Mouse (Mus musculus): ENCODE measurements around the gene Fgfr2.

Gene Fgfr2

DNA sequence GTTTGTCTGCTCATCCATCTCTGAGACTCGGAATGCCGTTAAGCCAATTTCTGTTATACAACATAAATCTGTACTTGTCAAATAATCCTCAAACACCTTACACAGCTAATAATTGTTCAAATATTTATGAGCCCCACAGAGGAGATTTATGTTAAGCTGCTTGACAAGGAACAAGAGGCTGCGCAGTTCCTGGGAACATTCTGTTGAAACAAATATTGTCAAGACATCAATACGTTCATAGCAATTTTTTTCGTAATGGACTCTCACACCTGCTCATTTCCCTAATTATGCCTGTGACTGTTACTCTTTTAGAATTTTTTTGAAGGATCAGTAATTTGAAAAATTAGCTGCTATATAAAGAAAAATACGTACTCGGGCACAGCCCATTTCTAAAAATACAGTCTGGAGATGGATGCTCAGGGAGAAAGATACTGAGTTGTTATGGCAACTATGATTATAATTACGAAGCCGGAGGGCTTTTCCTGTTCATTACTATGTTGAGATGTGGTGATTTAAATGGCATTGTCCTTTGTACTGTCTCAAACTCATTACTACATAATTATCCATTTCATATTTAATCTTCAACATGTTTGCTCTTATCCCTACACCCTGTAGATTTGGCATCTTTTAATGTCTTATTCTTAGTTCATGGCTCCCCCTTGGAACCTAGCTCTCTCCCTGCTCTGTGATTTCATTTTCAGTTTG is 964.7 kb downstream of the Fgfr2 start:
- DNase-seq (ENCODE audit: low read depth): no peak

DNA sequence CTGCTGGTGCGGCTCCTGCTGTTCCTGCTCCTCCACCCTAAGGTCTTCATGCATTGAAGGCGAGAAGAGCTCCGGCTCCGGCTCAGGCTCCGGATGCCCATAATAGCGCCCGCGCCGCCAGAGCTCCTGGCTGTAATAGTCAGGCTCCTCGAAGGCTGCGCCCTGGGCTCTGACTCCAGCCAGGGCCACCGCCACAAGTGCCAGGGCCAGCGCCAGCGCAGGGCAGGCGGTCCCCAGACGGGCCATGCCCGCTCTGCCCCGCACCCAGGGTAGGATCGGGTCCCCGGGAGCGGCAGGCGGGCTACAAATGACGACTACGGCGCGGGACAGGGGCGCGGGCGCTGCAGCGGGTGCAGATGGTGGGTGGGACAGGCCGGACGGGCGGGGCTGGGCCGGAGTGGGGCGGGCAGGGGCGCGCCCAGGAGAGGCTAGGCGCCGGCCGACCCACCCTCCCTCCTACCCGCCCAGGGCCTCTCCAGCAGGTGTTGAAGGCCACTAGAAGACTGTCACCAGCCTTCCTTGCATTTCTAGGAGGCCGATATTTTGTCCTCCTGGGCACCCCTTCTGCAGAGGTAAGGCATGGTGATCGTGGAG is 968.7 kb downstream of the Fgfr2 start, which contains the start of gene Cpxm2:
Gene Cpxm2 (minus strand): TSS at position 372 of the 594 bp plus-strand sequence.
- DNase-seq (ENCODE audit: low read depth): no peak

DNA sequence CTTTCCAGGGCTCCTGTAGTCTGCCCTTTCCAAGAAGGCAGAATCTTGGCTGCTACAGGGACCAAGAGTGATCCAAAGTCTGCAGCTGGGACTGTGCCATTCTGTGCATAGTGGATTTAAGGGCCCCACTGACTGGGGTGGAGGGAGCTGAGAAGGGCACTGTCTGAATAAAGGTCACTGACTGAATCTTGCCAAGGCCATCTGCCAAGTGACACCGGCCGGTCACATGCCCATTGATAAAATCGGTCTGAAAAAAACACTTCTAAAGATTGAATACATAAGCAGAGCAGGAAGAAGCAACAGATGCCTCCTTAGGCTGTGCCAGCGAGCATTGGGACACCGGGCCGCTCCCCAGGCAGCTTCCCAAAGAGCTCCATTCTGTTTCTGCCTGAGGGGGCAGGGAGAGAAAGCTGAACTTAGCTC is 969.4 kb downstream of the Fgfr2 start:
- no peak for DNase-seq (ENCODE audit: low read depth)

DNA sequence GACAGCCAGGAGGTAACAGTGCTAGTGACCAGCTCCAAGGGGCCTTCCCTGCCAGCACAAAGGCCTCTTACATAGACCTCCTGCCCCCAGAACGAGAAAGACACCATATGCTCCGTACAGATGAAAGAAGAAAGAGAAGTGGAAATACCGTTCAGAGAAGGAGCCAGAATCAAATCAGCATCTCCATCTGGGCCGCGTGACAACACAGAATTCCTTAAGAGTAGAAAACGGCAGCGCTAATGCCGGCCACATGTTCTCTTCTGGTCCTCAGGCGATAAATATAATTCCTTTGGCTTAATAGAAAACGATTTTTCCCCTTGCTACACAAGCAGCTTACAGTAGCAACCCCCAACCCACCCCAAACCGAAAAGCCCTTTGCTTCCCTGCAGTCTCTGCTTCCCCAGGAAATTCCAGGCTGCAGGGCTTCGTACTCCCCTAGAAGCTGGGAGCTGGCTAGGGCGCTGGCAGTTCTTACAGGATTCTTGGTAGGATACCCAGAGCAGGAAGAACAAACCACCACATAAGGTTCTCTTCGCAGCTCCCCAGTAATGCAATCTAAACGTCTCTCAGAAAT is 977.8 kb downstream of the Fgfr2 start:
- no peak for DNase-seq (ENCODE audit: low read depth)

DNA sequence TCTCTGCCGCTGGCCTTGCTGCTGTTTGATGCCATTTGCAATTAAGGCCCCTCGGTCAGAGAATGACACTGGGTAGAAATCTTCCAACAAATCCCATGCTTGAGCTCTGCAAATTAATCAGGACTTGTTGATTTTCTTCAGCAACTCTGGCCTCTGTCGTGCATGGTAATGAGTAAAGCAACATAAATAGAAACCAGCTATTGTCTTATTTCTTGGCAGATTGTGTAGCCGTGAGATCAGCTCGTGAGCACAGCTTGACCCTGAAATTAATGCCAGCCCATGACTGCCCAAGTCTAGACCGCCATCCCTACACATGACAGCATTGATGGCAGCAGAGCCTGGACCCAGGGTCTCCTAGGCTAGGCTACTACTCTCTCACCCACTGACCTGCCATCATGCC is 994.5 kb downstream of the Fgfr2 start:
- no peak for DNase-seq (ENCODE audit: low read depth)

DNA sequence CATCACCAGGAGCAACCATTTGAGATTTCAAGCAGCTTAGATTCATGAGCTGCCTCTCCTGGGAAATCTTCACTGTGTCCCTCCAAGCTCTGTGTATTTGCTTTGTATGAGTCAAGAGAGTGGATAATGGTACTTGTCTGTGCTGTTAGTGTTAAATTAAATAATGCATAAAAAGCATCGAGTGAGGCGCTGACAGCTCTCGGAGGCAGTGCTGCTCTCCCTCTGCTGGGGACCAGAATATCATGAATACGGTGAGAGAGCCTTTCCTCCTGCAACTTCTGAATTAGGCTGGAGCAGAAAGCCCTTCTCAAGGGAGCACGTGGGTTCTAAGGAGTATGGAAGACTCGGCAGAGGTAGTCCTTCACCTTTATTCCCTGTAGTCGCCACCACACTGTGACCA is 998.2 kb downstream of the Fgfr2 start:
- no peak for DNase-seq (ENCODE audit: low read depth)

DNA sequence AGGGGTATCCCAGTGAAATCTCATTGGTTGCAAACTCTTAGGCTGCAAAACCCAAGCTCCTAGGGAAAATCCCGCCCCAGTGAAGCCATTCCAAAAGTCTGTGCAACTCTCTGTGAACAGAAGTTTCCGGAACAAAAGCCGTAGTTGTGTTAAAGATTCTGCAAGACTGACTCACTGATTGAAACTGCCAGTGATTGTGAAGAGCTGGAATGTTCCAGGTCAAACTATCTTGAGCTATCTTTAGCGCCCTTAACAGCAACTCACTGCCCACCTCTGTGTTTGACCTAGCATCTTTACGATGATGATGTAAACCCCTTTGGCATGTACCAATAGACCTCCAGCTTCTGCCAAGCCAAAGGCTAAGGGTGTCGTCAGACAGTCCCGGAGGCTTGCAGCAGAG is 999.9 kb downstream of the Fgfr2 start:
- no peak for DNase-seq (ENCODE audit: low read depth)

DNA sequence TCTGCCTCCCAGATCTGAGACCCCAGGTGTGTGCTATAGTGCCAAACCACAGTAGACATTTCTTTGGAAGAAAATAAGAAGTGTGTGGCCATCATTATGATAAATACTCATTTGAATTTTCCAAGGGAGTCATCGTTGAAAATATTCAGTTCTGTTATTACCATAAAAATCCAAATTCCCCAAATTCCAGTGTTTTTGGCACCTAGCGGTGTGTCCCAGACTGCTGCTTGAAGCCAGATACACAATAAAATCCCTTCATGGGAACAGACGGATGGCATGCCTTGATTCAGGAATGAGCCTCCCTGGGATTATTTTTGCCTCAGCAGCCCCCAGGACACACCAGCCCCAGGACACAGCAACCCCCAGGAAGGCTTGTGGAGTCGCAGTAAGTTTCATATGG is 1003.3 kb downstream of the Fgfr2 start:
- no peak for DNase-seq (ENCODE audit: low read depth)

DNA sequence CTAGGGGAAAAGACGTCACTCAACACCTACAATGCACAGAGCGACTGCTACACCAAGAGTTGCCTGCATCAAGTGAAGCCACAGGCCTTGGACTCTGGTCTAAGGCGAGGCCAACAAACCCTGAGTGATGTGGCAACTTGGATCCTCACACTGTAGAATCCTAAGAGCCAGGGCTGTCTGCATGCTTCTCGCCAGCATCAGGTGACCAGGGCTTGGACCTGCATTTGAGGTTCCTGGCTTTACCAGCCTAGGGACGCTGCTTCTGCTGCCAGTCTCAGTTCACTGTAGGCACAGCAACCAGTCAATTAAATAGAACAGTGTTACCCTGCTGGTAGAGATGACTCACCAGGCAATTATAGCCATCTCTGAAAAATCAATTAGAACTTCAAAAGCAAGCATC is 1011.4 kb downstream of the Fgfr2 start:
- DNase-seq (ENCODE audit: low read depth): no peak

DNA sequence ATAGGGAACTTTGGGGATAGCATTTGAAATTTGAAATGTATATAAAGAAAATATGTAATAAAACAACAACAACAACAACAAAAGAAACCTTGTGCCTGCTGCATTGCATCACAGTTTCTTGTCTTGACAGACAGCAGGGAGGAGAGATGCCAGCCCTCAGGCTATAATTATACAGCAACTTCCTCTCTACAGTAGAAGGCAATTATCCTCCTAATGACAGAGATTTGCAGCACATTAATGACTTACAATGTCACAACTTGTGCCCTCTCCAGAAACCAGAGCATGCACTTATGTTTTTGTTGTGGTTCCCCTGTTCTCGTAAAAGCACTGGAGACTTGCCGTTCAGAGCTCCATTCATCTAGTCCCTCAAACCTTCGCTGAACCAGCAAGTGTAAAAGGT is 1012.8 kb downstream of the Fgfr2 start:
- no peak for DNase-seq (ENCODE audit: low read depth)

DNA sequence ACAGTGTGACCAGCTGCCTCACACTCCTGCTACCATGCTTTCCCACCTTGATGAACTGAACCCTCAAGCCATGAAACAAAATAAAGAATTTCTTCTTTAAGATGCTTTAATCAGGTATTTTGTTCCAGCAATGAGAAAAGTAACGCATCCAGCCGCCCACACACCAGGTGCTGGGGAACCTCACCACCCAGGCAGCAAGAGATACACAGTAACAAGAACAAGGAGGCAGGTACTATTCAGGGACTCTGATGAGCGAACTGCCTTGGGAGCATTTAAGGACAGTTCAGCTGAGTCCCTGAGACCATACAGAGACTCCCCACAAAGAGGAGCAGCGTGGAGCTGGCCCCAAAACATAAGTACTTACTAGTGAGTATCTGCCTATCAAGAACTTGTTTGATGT is 1016.3 kb downstream of the Fgfr2 start:
- DNase-seq (ENCODE audit: low read depth): no peak

DNA sequence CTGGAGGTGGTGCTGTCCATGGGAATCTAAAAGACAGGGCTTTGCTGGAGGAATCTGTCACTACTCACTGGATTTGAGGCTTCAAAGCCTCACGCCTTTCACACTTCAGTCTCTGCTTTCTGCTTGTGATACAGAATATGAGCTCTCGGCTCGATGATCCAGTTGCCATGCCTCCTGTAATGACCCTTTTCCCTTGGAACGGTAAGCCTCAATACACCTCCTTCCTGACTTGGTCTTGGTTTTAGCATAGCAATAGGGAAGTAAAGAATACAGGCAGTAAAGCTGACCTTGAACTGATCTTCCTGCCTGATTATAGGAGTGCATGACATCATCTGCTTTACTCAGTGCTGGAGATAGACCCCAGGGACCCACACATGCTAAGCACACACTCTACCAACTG is 1017.8 kb downstream of the Fgfr2 start:
- no peak for DNase-seq (ENCODE audit: low read depth)

DNA sequence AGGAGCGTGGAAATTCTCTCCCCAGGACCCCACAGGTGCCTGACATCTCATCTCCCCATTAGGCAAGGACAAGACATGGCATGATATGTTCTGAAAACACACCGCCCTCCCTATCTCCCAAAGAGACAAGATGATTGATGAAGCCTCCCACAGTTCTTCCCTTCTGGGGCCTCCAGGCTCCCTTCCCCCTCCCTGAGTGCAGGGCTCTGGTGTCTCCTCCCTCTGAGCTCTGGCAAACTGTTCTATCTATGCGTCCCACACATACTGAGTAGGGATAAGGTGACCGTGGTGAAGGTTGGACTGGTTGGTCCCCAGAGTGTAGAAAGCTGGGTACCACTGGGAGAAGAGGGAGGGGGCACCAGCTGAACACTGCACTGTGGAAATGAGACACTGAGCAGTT is 1024.7 kb downstream of the Fgfr2 start:
- DNase-seq (ENCODE audit: low read depth): no peak

DNA sequence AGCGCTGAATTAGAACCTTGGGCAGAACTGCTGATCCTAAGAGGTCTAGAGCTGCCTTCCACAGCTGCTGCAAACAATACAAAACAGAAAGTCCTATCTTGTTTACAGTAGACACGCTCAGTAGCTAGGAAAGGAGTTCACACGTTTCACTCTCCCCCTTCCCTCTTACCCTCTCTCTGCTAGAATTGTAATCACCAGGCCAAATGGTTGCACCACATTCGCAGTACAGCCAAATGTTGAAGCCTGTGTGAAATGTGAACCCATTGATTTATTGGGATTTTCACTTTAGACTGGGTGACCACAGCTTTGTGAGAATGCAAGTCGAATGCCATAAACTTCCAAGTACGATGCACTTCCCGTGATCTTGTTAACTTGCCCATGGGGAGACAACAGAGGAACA is 1028.5 kb downstream of the Fgfr2 start:
- no peak for DNase-seq (ENCODE audit: low read depth)

DNA sequence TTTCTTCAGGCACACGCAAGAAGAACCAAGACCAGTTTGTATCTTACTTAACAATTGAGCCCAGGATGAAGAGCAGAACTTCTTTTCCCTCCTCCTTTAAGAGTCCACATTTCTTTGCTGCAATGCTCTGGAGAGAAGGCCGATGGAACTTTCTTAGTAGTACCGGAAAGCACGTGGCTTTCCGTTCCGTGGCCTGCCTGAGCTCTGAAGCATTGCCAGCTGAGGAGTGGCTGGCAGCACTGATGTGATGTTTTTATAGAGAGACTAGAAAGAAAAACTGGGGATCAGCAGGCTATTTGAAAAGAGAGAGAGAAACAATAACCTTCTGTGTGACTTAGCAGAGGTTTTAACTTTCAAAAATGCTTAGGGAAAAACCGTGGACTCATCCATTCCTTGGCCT is 1031.6 kb downstream of the Fgfr2 start:
- no peak for DNase-seq (ENCODE audit: low read depth)

DNA sequence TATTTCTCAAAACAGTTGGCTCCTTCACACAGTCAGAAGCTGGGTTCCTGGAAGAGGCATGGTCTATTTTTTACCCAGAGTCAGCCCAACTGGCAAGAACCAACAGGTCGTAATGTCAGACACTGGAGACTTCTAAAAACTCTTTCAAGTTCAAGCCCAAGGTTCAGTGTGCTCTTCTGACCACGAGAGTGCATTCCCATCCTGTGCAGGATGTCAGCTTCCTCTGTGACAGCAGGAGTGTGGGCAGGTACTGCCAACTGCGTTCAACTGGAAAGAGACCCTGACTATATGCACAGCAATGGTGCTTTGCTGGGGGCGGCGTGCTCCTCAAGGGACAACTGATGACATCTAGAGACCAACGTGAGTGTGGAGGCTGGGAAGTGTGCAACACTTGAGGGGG is 1034.5 kb downstream of the Fgfr2 start:
- DNase-seq (ENCODE audit: low read depth): no peak

DNA sequence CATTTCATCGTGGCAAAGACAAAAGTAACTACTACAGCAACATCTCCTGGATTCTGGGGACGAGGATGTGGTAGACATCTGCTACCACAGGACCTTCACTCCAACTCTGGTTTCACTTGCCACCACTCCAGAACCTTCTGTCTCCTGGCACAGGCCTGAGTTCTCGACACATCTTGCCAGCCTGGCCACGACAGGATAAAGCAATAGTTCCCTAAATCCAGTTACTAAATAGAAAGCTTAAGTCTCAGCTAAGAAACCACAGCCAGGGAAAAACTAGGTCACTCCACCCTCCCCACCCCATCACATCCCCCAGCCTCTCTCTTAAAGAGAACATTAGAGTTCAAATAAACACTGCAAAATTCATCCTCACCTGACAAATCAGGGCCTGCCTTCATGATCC is 1035.0 kb downstream of the Fgfr2 start:
- no peak for DNase-seq (ENCODE audit: low read depth)

DNA sequence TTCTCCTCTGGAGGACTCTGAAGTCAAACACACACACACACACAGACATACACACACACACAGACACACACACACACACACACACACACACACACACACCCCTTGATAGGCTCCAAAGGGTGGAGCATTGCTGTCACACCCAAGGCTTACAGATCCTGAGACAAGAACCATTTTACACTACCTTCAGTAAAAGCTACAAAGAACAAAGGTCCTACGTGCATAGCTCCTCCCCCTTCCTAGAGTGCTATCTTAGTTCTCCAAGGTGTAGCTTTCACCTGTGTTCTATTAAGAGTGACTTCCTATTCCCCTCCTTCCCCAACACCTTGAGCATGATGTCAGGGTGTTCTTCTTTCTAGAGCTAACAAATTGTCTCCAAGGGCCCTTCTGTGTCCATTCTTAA is 1047.3 kb downstream of the Fgfr2 start:
- DNase-seq (ENCODE audit: low read depth): no peak

DNA sequence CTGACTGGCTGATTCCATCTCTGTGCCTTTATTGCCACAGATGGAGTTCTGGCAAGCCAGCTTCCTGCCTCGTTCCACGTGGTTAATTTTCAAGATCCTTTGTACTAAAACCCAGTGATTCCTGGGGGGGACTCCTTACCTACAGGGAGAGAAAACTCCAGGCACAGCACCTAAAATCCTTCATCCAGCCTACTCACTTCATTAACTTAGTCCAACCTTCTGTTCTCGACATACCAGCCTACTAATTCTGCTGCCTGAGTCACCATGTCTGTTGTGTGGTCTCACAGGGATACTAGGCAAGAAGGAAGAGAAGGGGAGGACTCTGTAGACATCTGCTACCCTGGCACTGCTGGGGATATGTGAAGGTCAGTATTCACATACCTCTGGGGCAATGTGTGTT is 1048.6 kb downstream of the Fgfr2 start:
- no peak for DNase-seq (ENCODE audit: low read depth)

DNA sequence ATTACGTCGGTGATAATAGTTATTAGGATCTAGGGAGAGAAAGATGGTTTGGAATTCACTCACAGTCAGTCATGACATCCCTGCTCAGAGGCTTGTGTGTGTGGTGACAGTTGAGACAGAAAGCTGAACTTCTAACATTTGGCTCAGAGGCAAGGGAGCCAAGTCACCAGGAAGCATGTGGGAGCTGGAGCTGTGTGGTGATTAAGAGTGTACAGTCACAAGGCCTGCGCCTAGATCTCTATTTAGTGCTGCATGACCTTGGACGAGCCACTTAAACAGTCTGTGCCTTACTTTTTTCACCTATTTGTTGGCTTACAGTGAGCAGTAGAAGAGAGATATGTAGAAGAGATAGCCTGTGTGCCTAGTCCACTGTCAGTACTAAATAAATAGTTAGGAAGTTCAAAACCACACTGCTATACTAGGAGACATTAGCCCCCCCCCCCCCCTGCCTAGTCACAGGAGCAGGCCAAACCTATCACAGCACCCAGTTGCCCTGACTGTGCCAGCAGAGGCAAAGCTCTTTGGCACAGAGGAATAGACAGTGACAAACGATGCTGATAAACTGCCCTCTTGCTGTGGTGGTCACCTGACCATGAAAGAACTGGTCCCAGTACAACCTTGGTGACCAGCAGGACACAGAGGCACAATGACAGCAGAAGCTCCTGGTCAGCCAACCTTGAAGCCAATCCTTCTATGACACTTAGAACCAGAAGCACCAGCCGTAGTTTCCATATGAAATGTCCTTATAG is 1052.1 kb downstream of the Fgfr2 start:
- DNase-seq (ENCODE audit: low read depth): no peak

DNA sequence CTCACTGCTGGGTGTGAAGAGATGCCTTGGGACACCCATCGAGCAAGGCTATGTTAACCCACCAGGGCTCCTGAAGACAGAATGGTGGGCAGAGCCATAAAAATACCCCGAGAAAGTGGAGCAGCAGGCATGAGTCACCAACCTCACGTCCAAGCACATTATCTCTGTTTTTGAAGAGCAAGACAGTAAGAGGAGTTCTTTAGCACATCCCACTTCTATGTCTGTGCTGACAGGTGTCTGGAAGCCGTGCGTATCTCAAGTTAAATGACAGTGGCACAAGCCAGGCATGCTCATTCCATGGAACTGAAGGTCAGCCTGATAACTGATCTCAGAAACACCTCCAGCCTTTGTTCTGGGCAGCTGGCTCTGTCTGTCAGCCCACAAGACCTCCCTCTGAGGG is 1055.2 kb downstream of the Fgfr2 start:
- DNase-seq (ENCODE audit: low read depth): no peak

DNA sequence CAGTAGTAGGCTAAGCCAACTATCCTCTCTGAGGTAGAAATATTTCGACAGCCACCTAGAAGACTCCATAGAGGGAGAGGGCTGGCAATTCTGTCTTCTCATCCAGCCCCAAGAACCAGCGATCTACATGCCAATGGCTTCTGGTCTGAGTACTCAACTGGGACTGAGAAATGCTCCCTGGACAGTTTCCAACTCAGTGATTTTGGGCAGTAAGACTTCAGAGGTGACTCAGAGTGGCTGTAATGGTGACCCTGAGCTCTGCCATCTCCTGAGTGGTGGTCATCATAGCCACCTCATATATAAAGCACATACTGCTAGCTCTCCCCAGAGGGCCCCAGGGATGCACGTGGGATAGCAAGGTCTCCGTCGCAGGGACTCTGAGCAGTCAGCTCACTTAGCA is 1055.6 kb downstream of the Fgfr2 start:
- DNase-seq (ENCODE audit: low read depth): no peak

DNA sequence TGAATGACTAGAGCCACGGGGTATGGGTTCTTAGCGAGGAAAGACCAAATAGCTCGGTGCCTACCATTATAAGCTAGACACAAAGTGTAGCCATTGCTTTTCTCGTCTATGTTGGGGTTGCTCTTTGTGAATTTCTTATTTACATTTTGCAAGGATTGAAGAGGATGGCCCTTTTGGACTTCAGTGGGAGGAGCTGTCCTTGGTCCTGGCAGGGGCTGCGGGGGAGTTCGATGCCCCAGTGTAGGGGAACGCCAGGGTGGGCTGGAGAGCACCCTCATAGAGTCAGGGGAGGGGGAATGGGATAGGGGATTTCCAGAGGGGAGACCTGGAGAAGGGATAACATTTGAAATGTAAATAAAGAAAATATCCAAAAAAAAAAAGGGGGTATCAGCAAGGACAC is 1063.0 kb downstream of the Fgfr2 start:
- no peak for DNase-seq (ENCODE audit: low read depth)

Data from 416B (cell line).